Mouse (Mus musculus): ENCODE results near the gene Trim43a.

DNA sequence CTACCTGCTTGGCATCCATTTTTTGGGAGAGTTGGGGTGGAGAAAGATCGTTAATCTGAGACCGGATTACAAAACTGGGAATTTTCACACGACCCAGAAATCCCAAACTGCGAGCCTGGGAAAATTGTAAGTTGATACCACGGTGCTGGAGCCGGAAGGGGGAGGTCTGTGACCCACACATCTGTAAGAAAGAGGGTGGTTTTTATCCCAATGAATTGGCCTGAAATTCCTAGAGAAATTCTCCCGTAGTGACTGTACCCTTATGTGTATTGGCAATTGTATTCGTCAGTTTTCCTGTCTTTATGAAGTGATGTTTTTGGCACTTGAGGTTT lies 32.1 kb upstream of the Trim43a start:
- no peak for TF ChIP-seq CTCF (IDR thresholded peaks at IDR 0.05; ENCODE audit: low read depth)
- no peak for TF ChIP-seq EP300 (IDR thresholded peaks at IDR 0.05; ENCODE audit: low read depth)

Measured in heart, postnatal 0 days (tissue).